Mouse (Mus musculus): ENCODE data around the gene Kdm2a. TPM values are rescaled to one million over a fixed set of nuclear protein-coding genes. Genes with fewer than 3 reads are reported as not detected.

The Kdm2a gene
- polyA plus RNA-seq, 1 experiment = 78.4 TPM

DNA sequence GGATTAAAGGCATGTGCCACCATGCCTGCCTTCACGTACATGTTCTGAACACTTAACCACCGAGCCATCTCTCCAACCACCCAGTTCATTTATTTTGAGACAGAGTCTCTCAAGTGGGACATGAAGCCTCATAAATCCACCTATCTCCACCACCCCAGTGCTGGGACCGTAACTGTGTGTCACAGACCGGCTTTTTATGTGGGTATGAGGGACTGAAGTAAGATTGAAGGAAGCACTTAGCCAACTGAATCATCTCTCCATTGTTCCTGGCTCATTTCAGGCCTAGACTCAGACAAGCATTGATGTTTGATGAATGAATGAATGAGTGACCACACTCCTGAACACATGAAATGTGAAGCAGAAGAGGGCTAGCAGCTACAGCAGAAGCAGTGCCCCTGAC is 88.8 kb downstream of the Kdm2a start:
- Histone ChIP-seq H3K9ac (ENCODE audit: low read depth, poor library complexity, severe bottlenecking) (no peak overlapping the region), H3K4me1 (ENCODE audit: control insufficient read depth, insufficient read depth, low read length) (no peaks in the 10 kb centered on the region), H3K4me3 (ENCODE audit: low read depth, low read length) (no peak overlapping the region), H3K27me3 (ENCODE audit: control insufficient read depth, insufficient read depth, low read length, poor library complexity, severe bottlenecking) (no peaks in the 10 kb centered on the region), H3K27ac (ENCODE audit: insufficient read depth, low read length) (no peak overlapping the region), H3K36me3 (ENCODE audit: control insufficient read depth, insufficient read depth, low read length, poor library complexity, severe bottlenecking) (no peaks in the 10 kb centered on the region), H3K9me3 (replicated peaks; ENCODE audit: control insufficient read depth, insufficient read depth, low read length, poor library complexity, severe bottlenecking) (no peaks in the 10 kb centered on the region)
- TF ChIP-seq POLR2A (IDR thresholded peaks at IDR 0.05; ENCODE audit: insufficient read depth, low read length) (no peak), CTCF (IDR thresholded peaks at IDR 0.05; ENCODE audit: low read depth, low read length) (no peak), EP300 (IDR thresholded peaks at IDR 0.05; ENCODE audit: insufficient read depth, low read depth, low read length) (no peak)

DNA sequence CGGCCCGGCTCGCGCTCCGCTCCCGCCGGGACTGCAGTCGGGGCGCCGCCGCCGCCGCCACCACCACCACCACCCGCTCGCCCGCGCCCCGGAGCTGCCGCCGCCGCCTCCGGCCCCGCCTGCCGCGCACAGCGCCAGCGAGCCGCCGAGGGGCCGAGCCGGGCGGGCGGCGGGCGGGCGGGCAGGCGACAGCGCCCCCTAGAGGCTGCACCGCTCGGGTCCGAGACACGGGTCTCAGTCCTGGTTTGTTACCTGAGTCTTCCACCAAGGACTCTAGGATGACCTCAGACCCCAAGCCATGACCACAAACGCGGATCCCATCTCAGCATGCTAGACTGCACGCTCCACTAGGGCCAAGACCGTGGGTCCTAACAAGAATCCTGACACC is 91.9 kb downstream of the Kdm2a start, which contains the start of gene Grk2:
Gene Grk2, minus strand, starts transcription at position 33 of the 388 bp plus-strand sequence.
- H3K9me3 ChIP-seq (replicated peaks; ENCODE audit: control insufficient read depth, insufficient read depth, low read length, poor library complexity, severe bottlenecking) = no peaks in the 10 kb centered on the region
- no peaks in the 10 kb centered on the region for H3K27me3 ChIP-seq (ENCODE audit: control insufficient read depth, insufficient read depth, low read length, poor library complexity, severe bottlenecking)
- H3K36me3 ChIP-seq (ENCODE audit: control insufficient read depth, insufficient read depth, low read length, poor library complexity, severe bottlenecking) = no peaks in the 10 kb centered on the region
- TF ChIP-seq EP300 (IDR thresholded peaks at IDR 0.05; ENCODE audit: insufficient read depth, low read depth, low read length) (no peak), CTCF (IDR thresholded peaks at IDR 0.05; ENCODE audit: low read depth, low read length) (peak; percentile 58)
- peak within 1 kb of the TSS; percentile 97 for H3K9ac ChIP-seq (ENCODE audit: low read depth, poor library complexity, severe bottlenecking)
- H3K4me3 ChIP-seq (ENCODE audit: low read depth, low read length) = peak within 1 kb of the TSS; percentile 83
- no peak within 1 kb of the TSS for H3K27ac ChIP-seq (ENCODE audit: insufficient read depth, low read length)
- H3K4me1 ChIP-seq (ENCODE audit: control insufficient read depth, insufficient read depth, low read length) = no peaks in the 10 kb centered on the region

DNA sequence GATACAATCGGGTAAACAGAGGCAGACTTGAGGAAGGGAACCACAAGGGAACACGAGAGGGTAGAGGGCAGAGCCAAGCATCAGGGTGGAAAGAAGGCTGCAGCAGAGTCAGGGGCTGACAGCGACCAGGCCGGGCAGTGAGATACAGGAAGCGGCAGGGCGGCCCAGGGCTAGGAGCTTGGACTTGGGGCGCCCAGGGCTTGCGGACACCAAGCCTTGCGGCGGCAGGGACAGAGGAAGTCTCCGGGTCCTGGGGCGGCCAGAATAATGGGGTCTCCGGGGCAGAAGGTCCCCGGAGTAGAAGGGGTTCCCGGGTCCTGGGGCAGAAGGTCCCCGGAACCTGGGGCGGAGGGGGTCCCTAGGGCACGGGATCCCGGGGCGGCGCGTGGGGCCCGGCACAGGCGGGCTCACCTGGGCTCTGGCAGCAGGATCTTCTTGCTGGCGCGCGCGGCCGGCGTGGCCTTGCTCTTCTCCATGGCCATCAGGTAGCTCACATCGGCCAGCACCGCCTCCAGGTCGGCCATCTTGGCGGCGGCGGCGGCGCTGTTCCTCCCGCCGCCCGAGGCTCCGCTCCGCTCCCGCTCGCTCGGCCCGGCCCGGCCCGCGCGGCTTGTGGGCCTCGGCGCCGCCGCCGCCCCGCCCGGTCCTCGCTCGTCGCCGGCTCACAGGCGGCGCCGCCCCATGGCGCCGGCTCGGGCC is 92.4 kb downstream of the Kdm2a start:
- Histone ChIP-seq H3K9me3 (replicated peaks; ENCODE audit: control insufficient read depth, insufficient read depth, low read length, poor library complexity, severe bottlenecking) (no peaks in the 10 kb centered on the region), H3K27me3 (ENCODE audit: control insufficient read depth, insufficient read depth, low read length, poor library complexity, severe bottlenecking) (no peaks in the 10 kb centered on the region), H3K4me3 (ENCODE audit: low read depth, low read length) (peak overlapping the region; percentile 83), H3K27ac (ENCODE audit: insufficient read depth, low read length) (no peak overlapping the region), H3K4me1 (ENCODE audit: control insufficient read depth, insufficient read depth, low read length) (no peaks in the 10 kb centered on the region), H3K9ac (ENCODE audit: low read depth, poor library complexity, severe bottlenecking) (peak overlapping the region; percentile 97), H3K36me3 (ENCODE audit: control insufficient read depth, insufficient read depth, low read length, poor library complexity, severe bottlenecking) (no peaks in the 10 kb centered on the region)
- no peak for TF ChIP-seq CTCF (IDR thresholded peaks at IDR 0.05; ENCODE audit: low read depth, low read length)
- no peak for TF ChIP-seq EP300 (IDR thresholded peaks at IDR 0.05; ENCODE audit: insufficient read depth, low read depth, low read length)
- TF ChIP-seq POLR2A (IDR thresholded peaks at IDR 0.05; ENCODE audit: insufficient read depth, low read length) = no peak

DNA sequence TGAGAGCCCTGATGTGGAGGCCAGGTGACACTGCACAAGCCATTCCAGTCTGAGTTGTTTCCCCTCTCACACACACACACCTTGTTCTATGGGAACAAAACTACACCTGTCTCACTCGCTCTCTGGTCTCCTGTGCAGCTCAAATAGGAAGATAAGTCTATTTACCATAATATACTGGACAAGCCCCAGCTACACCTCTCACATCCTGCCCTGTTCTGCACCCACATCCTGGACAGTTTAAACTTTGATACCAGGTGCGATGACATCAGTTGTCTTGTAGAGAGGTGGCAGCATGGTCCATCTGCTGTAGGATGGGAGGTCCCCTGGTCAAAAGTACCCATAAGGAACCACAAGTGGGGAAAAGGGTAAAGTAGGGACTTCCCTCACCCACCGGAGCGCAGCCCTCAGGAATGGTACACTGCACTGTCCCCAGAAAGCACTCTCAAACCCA is 93.2 kb downstream of the Kdm2a start:
- H3K27me3 ChIP-seq (ENCODE audit: control insufficient read depth, insufficient read depth, low read length, poor library complexity, severe bottlenecking) = no peaks in the 10 kb centered on the region
- TF ChIP-seq CTCF (IDR thresholded peaks at IDR 0.05; ENCODE audit: low read depth, low read length) = no peak
- TF ChIP-seq POLR2A (IDR thresholded peaks at IDR 0.05; ENCODE audit: insufficient read depth, low read length) = no peak
- TF ChIP-seq EP300 (IDR thresholded peaks at IDR 0.05; ENCODE audit: insufficient read depth, low read depth, low read length) = no peak
- no peaks in the 10 kb centered on the region for H3K9me3 ChIP-seq (replicated peaks; ENCODE audit: control insufficient read depth, insufficient read depth, low read length, poor library complexity, severe bottlenecking)
- peak overlapping the region; percentile 97 for H3K9ac ChIP-seq (ENCODE audit: low read depth, poor library complexity, severe bottlenecking)
- H3K36me3 ChIP-seq (ENCODE audit: control insufficient read depth, insufficient read depth, low read length, poor library complexity, severe bottlenecking) = no peaks in the 10 kb centered on the region
- no peak overlapping the region for H3K27ac ChIP-seq (ENCODE audit: insufficient read depth, low read length)
- peak overlapping the region; percentile 83 for H3K4me3 ChIP-seq (ENCODE audit: low read depth, low read length)
- H3K4me1 ChIP-seq (ENCODE audit: control insufficient read depth, insufficient read depth, low read length) = peaks cover 2% of the 10 kb centered on the region

- Histone ChIP-seq H3K36me3 (ENCODE audit: control insufficient read depth, insufficient read depth, low read length, poor library complexity, severe bottlenecking) (no peaks in the 10 kb centered on the region), H3K4me1 (ENCODE audit: control insufficient read depth, insufficient read depth, low read length) (peaks cover 2% of the 10 kb centered on the region), H3K27ac (ENCODE audit: insufficient read depth, low read length) (no peak overlapping the region), H3K4me3 (ENCODE audit: low read depth, low read length) (no peak overlapping the region), H3K27me3 (ENCODE audit: control insufficient read depth, insufficient read depth, low read length, poor library complexity, severe bottlenecking) (no peaks in the 10 kb centered on the region), H3K9ac (ENCODE audit: low read depth, poor library complexity, severe bottlenecking) (no peak overlapping the region), H3K9me3 (replicated peaks; ENCODE audit: control insufficient read depth, insufficient read depth, low read length, poor library complexity, severe bottlenecking) (no peaks in the 10 kb centered on the region)
- TF ChIP-seq CTCF (IDR thresholded peaks at IDR 0.05; ENCODE audit: low read depth, low read length) (no peak), POLR2A (IDR thresholded peaks at IDR 0.05; ENCODE audit: insufficient read depth, low read length) (no peak), EP300 (IDR thresholded peaks at IDR 0.05; ENCODE audit: insufficient read depth, low read depth, low read length) (no peak)
These were observed 93.7 kb downstream of the Kdm2a start for GRCm38 (mm10) chr19:4304251-4304821.

GRCm38 (mm10) chr19:4303640-4303995 is 94.5 kb downstream of the Kdm2a start:
- no peak overlapping the region for H3K9ac ChIP-seq (ENCODE audit: low read depth, poor library complexity, severe bottlenecking)
- H3K9me3 ChIP-seq (replicated peaks; ENCODE audit: control insufficient read depth, insufficient read depth, low read length, poor library complexity, severe bottlenecking) = no peaks in the 10 kb centered on the region
- peaks cover 2% of the 10 kb centered on the region for H3K4me1 ChIP-seq (ENCODE audit: control insufficient read depth, insufficient read depth, low read length)
- H3K36me3 ChIP-seq (ENCODE audit: control insufficient read depth, insufficient read depth, low read length, poor library complexity, severe bottlenecking) = no peaks in the 10 kb centered on the region
- no peak overlapping the region for H3K4me3 ChIP-seq (ENCODE audit: low read depth, low read length)
- no peak for TF ChIP-seq CTCF (IDR thresholded peaks at IDR 0.05; ENCODE audit: low read depth, low read length)
- no peaks in the 10 kb centered on the region for H3K27me3 ChIP-seq (ENCODE audit: control insufficient read depth, insufficient read depth, low read length, poor library complexity, severe bottlenecking)
- no peak overlapping the region for H3K27ac ChIP-seq (ENCODE audit: insufficient read depth, low read length)
